Mouse (Mus musculus) liver, embryonic 11.5 days (tissue): ENCODE data around the gene Slc41a1. TPM values are rescaled to one million over a fixed set of nuclear protein-coding genes. Genes with fewer than 3 reads are reported as not detected.
"Not testable (repeated sequence)": the region's sequence is repeated elsewhere in the genome, so short reads cannot be mapped to it uniquely, and the experiment has no call there.

Experiments used
- ATAC-seq: fragments of 200-750 bp; cut with Nextera tagmentation; replicated peaks from 2 replicates; pipeline ENCODE4 v1.8.0; 2017; ENCODE audit warnings: moderate number of reproducible peaks, mild to moderate bottlenecking, moderate TSS enrichment, moderate library complexity; ENCODE audit not compliant: low FRiP score
- DNase-seq: peaks from one replicate; pipeline ENCODE4 v3.0.0-alpha.2; 2017; ENCODE audit warnings: low spot score
- H3K27ac ChIP-seq: fragments of 300-500 bp; sonication (generic); 2 replicates; pipeline ENCODE4 v1.5.1; 2014; ENCODE audit warnings: mild to moderate bottlenecking, low read depth, low read length, control low read depth
- H3K27me3 ChIP-seq: fragments of 300-500 bp; sonication (generic); replicated peaks from 2 replicates; pipeline ENCODE4 v1.6.1; 2014; ENCODE audit warnings: low read length, mixed read lengths; ENCODE audit not compliant: control insufficient read depth, insufficient read depth
- H3K36me3 ChIP-seq: fragments of 300-500 bp; sonication (generic); 2 replicates; pipeline ENCODE4 v1.6.1; 2014; ENCODE audit warnings: mild to moderate bottlenecking, low read length, moderate library complexity, mixed read lengths; ENCODE audit not compliant: control insufficient read depth, insufficient read depth
- H3K4me1 ChIP-seq: fragments of 300-500 bp; sonication (generic); replicated peaks from 2 replicates; pipeline ENCODE4 v1.6.1; 2014; ENCODE audit warnings: low read length, mixed read lengths; ENCODE audit not compliant: control insufficient read depth, insufficient read depth
- H3K4me2 ChIP-seq: fragments of 300-500 bp; sonication (generic); 2 replicates; pipeline ENCODE4 v1.6.1; 2014; ENCODE audit warnings: mild to moderate bottlenecking, control low read depth, moderate library complexity
- H3K4me3 ChIP-seq: fragments of 300-500 bp; sonication (generic); 2 replicates; pipeline ENCODE4 v1.5.1; 2014; ENCODE audit warnings: low read depth, low read length, control low read depth
- H3K9ac ChIP-seq: fragments of 300-500 bp; sonication (generic); 2 replicates; pipeline ENCODE4 v1.6.1; 2014; ENCODE audit warnings: low read depth, low read length, control low read depth
- H3K9me3 ChIP-seq: fragments of 300-500 bp; sonication (generic); 2 replicates; pipeline ENCODE4 v1.6.1; 2016; ENCODE audit warnings: low read length, inconsistent platforms, mixed read lengths; ENCODE audit not compliant: control insufficient read depth
- WGBS: fragments of 180-500 bp; shearing (Covaris S2); extraction: QIAGEN DNeasy Blood & Tissue Kit; methylation state at CpG from one replicate; pipeline ENCODE4 v1.1.7; 2014; 5-methylcytosine and 5-hydroxymethylcytosine counted together
- polyA plus RNA-seq: library from polyadenylated mRNA; unstranded; fragments of >200 nt; fragmentation: Nextera tagmentation; extraction: Ambion mirVana; gene quantifications from 2 replicates; pipeline ENCODE4 v1.2.1, GENCODE M21; 2014

Gene Slc41a1
- polyA plus RNA-seq, 1 experiment from 2014 or later = 5.2 TPM

DNA sequence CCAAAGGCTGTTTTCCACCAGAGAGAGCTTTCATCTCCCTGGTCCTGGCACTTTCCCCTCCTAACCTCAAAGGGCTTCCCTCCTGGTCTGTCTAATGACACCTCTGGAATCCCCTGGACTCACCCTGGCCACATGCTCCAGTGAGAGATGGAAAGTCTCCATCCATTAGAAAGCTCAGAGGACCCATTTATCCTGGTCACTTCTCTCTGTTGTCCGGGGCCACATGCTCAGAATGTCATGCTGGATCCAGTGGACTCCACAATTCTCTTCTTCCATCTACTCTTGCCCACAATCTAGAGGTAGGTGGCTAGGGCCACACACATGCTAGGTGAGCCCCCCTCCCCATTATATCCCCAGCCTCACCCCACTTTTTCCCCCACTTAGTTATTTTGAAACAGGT lies 18.3 kb upstream of the Slc41a1 start:
- no peak for DNase-seq
- no peak overlapping the region for H3K27ac ChIP-seq
- WGBS = 60% methylated on average over 1 of the region's 1 CpGs

DNA sequence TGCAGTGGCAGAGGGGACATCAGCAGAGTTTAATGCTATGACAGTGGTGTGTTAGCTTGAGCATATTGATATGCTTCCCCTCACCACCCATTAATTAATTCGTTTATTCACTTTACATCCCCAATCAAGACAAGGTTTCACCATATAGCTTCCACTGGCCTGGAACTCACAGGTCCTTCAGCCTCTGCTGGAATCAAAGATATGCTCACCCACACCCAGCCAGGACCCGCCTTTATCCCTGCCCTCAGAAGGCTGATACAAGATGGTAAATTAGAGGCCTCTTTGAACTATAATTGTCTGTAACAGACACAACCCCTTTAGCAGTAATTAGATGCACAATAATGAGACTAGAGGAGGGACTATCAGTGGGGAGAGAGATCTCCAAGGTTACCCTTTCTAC lies 17.6 kb upstream of the Slc41a1 start:
- no peaks in the 10 kb centered on the region for H3K36me3 ChIP-seq
- H3K4me1 ChIP-seq = no peaks in the 10 kb centered on the region
- H3K4me3 ChIP-seq = no peak overlapping the region
- H3K27ac ChIP-seq = no peak overlapping the region
- 53% methylated on average over 2 of the region's 2 CpGs for WGBS
- H3K9me3 ChIP-seq = no peaks in the 10 kb centered on the region
- no peaks in the 10 kb centered on the region for H3K27me3 ChIP-seq
- no peak for DNase-seq
- no peak overlapping the region for H3K9ac ChIP-seq
- H3K4me2 ChIP-seq = no peak overlapping the region
- ATAC-seq = no peak

More for the DNA sequence above, 18.3 kb upstream of the Slc41a1 start:
- Histone ChIP-seq H3K27me3 (no peaks in the 10 kb centered on the region), H3K9me3 (no peaks in the 10 kb centered on the region), H3K4me2 (no peak overlapping the region), H3K36me3 (no peaks in the 10 kb centered on the region), H3K4me1 (no peaks in the 10 kb centered on the region), H3K4me3 (no peak overlapping the region), H3K9ac (no peak overlapping the region)
- ATAC-seq = no peak

DNA sequence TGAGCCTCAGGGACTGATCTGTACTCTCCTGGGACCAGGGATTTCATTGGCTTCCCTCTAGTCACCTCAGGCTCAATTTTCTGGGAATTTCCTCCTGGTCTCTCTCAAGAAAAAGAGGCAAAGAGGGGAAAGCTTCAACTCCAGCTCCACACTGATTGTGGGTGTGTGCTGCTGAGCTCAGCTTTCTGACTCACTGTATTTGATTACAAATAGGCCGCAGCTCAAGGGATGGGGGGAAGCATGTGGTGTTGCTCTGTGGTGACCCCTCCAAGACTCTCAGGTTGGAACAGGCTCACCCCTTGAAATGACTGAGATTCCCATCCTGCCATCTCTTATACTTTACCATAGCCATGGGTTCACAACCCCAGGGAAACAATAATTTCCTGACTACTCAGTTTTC lies 15.9 kb upstream of the Slc41a1 start:
- Histone ChIP-seq H3K9ac (no peak overlapping the region), H3K27me3 (no peaks in the 10 kb centered on the region), H3K4me2 (no peak overlapping the region), H3K4me1 (no peaks in the 10 kb centered on the region), H3K4me3 (no peak overlapping the region), H3K9me3 (no peaks in the 10 kb centered on the region), H3K36me3 (no peaks in the 10 kb centered on the region), H3K27ac (no peak overlapping the region)
- no peak for ATAC-seq
- WGBS = 84% methylated on average over 1 of the region's 1 CpGs
- DNase-seq = no peak

DNA sequence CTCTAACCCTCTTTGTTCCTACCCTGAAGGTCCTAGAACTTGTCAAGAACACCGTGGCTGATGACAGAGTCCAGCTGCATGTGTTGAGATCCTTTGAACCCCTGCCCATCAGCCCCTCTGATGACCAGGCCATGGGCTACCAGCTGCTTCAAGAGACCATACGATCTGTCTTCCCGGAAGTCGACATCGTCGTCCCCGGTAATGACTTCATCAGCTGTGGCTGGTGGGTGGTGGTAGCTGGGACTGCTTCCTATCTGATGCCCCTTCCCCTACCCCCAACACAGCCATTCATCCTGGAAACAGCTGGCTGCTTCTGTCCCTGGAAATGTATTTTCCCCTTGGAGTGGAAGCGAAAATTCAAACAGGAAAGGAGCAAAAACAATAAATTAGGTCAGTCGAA lies 15.3 kb upstream of the Slc41a1 start:
- Histone ChIP-seq H3K4me2 (no peak overlapping the region), H3K4me1 (no peaks in the 10 kb centered on the region), H3K27me3 (no peaks in the 10 kb centered on the region), H3K4me3 (no peak overlapping the region), H3K9me3 (no peaks in the 10 kb centered on the region), H3K27ac (no peak overlapping the region), H3K36me3 (no peaks in the 10 kb centered on the region), H3K9ac (no peak overlapping the region)
- 68% methylated on average over 9 of the region's 9 CpGs for WGBS
- no peak for ATAC-seq
- no peak for DNase-seq

DNA sequence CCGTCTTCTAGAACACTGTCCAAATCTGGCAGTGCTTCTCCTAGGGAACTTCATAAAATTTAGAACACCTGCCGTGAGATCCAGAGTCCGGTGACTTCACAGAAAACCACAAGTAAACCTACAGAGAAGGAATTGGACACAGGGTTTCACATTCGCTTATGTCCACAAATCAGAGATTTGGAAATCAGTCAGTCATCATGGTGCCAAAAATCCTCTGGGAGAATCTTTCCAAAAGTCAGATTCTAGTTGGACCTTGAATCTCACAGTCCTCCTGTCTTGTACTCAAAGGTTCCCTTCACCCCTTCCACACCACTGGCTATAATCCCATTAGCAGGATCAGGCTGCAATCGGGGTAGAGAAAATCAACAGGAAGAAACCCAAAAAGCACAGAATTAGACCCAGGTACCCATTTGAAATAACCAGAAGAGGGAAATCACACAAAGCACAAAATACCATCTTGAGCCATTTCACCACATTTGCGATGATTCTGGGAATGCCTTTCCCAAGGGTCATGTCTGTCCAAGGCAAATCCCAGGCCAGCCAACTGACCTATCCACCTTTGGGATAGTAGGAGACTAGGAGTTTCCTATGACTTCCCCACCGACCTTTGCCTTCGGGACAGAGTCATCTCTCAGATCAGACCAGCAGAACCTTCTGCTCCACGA lies 14.5 kb upstream of the Slc41a1 start:
- Histone ChIP-seq H3K4me1 (no peaks in the 10 kb centered on the region), H3K27ac (no peak overlapping the region), H3K36me3 (no peaks in the 10 kb centered on the region), H3K27me3 (no peaks in the 10 kb centered on the region), H3K9me3 (no peaks in the 10 kb centered on the region), H3K4me3 (no peak overlapping the region), H3K9ac (no peak overlapping the region), H3K4me2 (no peak overlapping the region)
- no peak for ATAC-seq
- WGBS = 83% methylated on average over 9 of the region's 9 CpGs
- DNase-seq = no peak

DNA sequence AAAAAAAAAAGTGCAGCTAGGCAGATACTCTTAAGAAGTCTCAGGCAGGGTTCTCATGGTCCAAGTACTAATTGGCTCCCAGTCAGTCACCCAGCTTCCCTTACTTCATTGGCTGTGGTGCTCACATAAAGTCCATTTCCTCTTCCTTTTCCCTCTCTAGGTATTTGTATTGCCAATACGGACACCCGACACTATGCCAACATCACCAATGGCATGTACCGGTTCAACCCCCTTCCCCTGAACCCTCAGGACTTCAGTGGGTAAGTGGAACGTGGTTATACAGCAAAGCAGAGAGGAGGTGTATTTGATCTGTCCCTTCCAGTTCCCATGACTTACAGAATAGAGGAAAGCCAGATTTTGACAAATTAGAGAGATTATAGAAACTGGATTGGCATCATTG lies 13.6 kb upstream of the Slc41a1 start:
- Histone ChIP-seq H3K4me1 (no peaks in the 10 kb centered on the region), H3K4me3 (no peak overlapping the region), H3K9me3 (no peaks in the 10 kb centered on the region), H3K36me3 (no peaks in the 10 kb centered on the region), H3K9ac (no peak overlapping the region), H3K27me3 (no peaks in the 10 kb centered on the region), H3K27ac (no peak overlapping the region), H3K4me2 (no peak overlapping the region)
- ATAC-seq (no peak), DNase-seq (no peak)
- 80% methylated on average over 4 of the region's 4 CpGs for WGBS

DNA sequence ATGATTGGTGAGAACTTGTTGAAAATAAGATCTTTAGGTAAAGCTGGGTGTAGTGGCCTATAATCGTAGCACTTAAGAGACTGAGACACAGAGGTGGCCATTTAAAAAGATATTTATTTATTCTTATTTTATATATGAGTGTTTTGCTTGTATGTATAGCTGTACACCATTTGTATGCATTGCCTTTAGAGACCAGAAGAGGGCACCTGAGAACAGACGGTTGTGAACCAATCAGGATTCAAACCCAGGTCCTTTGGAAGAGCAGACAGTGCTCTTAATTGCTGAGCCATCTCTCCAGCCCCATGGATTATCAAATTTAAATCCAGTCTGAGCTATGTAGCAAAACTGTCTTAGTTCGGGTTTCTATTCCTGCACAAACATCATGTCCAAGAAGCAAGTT lies 13.1 kb upstream of the Slc41a1 start:
- H3K4me2 ChIP-seq = no peak overlapping the region
- no peaks in the 10 kb centered on the region for H3K9me3 ChIP-seq
- no peak overlapping the region for H3K27ac ChIP-seq
- DNase-seq = no peak
- H3K36me3 ChIP-seq = no peaks in the 10 kb centered on the region
- 67% methylated on average over 3 of the region's 3 CpGs for WGBS
- no peaks in the 10 kb centered on the region for H3K4me1 ChIP-seq
- no peak overlapping the region for H3K4me3 ChIP-seq
- no peaks in the 10 kb centered on the region for H3K27me3 ChIP-seq
- no peak for ATAC-seq
- no peak overlapping the region for H3K9ac ChIP-seq

DNA sequence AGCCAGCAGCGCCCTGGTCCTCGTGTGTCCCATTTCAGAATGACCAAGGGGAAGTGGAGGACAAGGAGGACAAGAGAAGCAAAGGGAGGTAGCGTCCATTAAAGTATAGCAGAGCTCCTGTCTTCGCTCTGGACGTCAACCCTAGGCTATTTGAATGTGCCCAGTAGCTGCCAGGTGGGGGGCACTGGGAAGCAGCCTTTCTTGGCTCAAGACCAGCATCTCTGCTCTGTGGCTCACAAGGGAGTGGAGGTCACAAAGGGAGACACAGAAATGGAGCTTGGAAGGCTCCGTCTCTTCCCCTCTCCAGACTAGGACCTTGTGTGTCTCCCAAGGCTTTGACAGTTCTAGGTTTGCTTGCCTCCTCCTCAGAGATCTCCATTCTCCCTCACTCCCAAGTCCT lies 10.4 kb upstream of the Slc41a1 start:
- Histone ChIP-seq H3K4me3 (no peak overlapping the region), H3K9me3 (no peaks in the 10 kb centered on the region), H3K9ac (no peak overlapping the region), H3K27ac (no peak overlapping the region), H3K4me2 (no peak overlapping the region), H3K4me1 (no peaks in the 10 kb centered on the region), H3K27me3 (no peaks in the 10 kb centered on the region), H3K36me3 (no peaks in the 10 kb centered on the region)
- ATAC-seq (no peak), DNase-seq (no peak)
- WGBS = 85% methylated on average over 6 of the region's 6 CpGs

DNA sequence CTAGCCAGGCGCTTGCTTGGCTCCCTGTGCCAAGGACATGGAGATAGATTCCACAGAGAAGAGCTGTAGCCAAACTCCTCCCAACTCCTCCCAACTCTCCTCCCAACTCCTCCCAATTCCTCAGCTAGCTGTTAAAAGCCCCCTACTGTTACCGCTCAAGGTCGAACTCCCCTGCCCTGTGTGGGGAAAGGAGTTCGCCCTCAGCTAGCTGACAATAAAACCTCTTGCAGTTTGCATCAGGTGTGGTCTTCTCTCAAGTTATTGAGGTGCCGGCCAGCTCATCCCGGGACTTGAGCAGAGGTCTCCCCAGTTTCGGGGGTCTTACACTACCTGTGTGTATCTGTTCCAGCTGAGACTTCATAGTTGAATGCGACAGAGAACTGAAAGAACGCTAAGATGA lies 6.9 kb upstream of the Slc41a1 start:
- not testable (repeated sequence) for H3K27ac ChIP-seq, ATAC-seq, H3K9ac ChIP-seq, H3K4me2 ChIP-seq, H3K4me1 ChIP-seq, H3K36me3 ChIP-seq, H3K27me3 ChIP-seq, H3K9me3 ChIP-seq, H3K4me3 ChIP-seq, DNase-seq
- 71% methylated on average over 8 of the region's 9 CpGs for WGBS
